Comparison of ENCODE assay signal across 14 mouse cellular contexts in the genomic region with DNA sequence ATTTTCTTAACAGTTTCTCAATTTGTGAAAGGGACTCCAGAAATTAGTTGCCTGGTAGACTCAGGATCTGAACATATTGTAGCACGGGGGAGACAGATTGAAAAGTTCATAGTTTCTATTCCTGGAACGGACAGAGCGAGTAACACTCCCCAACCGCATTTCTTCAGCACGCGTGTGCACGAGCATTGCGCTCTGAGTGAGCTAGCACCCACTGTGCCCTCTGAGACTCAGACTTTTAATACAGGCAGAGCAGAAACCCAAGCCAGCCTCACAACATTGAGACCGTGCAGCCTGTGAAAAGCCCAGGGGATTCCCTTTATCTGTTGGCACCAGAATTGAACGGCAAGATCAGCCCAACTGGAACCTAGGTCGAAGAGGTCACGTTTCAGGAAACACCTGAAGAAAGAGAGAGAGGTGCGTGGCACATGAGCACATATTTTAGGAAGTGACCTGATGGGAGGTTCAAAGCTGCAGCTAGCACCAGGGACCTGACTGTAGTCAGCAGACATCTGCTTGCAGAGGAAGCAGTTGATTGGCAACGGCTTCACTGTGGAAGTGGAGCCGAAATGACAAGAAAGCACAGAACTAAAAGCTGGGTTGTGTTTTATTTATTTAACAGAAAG.
DNase-seq lines count a peak whose midpoint lies in the region; ATAC-seq and TF ChIP-seq lines count a peak whose summit lies in the region.
"Had no signal": no experiment of that assay in that cellular context is flagged by ENCODE, and none has a peak within 500 bp of the region (broad histone marks: within the 10 kb centered on the region; RNA-seq: fewer than 3 reads in every experiment).

No protein-coding gene starts in this region.

- no peak for DNase-seq in frontal cortex, postnatal 36 days (ENCODE audit: low spot score in 2 of 2)
- DNase-seq in CD4-positive, CD25-positive, alpha-beta regulatory T cell, adult 2 months (ENCODE audit: low read depth, low spot score): peak; percentile 41
- peak; percentile 14 for DNase-seq in forelimb bud, embryonic 11.5 days (ENCODE audit: low read depth, low spot score)
- peak; percentile 12 for DNase-seq in retina, embryonic 14.5 days (ENCODE audit: low spot score)
- DNase-seq in ovary, postnatal 10 days (ENCODE audit: low spot score): no peak
- no peak for DNase-seq in cerebellum, postnatal 4 days (ENCODE audit: low spot score in 2 of 2)
- DNase-seq in gastrocnemius, adult 2 months: no peak
- DNase-seq: adrenal gland, postnatal 10 days had no signal

- H3K27ac ChIP-seq in gastrocnemius, adult 2 months: no peak overlapping the region
- H3K27ac ChIP-seq: embryonic facial prominence, embryonic 12.5 days; kidney, postnatal 0 days; midbrain, embryonic 13.5 days had no signal

- no peak overlapping the region for H3K4me3 ChIP-seq in gastrocnemius, adult 2 months
- H3K4me3 ChIP-seq: embryonic facial prominence, embryonic 12.5 days; midbrain, embryonic 13.5 days had no signal

- intact Hi-C loops in gastrocnemius, adult 2 months (cut with DNase I): no loop called here

- TF ChIP-seq CTCF in gastrocnemius, adult 2 months (IDR thresholded peaks at IDR 0.05): no peak

- peak; percentile 33; the same call in 1 of the 2 replicates for ATAC-seq in frontal cortex, adult (ENCODE audit: low TSS enrichment)
- ATAC-seq: hindbrain, embryonic 16.5 days; lung, postnatal 0 days; midbrain, embryonic 13.5 days had no signal

Comparison
In these comparisons a context has a peak if more than half of its experiments do, and no peak if none do; other contexts are left out.
1. DNase-seq: peak in CD4-positive, CD25-positive, alpha-beta regulatory T cell, adult 2 months (single experiment), forelimb bud, embryonic 11.5 days (single experiment) and retina, embryonic 14.5 days (single experiment); none in frontal cortex, postnatal 36 days (0 of 2), ovary, postnatal 10 days (single experiment), cerebellum, postnatal 4 days (0 of 2) and gastrocnemius, adult 2 months (single experiment).